Mouse (Mus musculus) embryonic facial prominence, embryonic 14.5 days (tissue): ENCODE results near the gene Dolpp1. TPM values are rescaled to one million over a fixed set of nuclear protein-coding genes. Genes with fewer than 3 reads are reported as not detected.

ENCODE experiments used
- ATAC-seq: fragments of 200-750 bp; cut with Nextera tagmentation; 2 replicates; pipeline ENCODE4 v1.8.0; 2017; ENCODE audit warnings: low read depth, moderate number of reproducible peaks, moderate TSS enrichment
- DNase-seq: peaks from one replicate; pipeline ENCODE4 v3.0.0-alpha.2; 2015; ENCODE audit warnings: low spot score
- H3K27ac ChIP-seq: fragments of 300-500 bp; sonication (generic); replicated peaks from 2 replicates; pipeline ENCODE4 v1.5.1; 2014; ENCODE audit warnings: low read depth, mild to moderate bottlenecking, low read length, moderate library complexity
- H3K27me3 ChIP-seq: fragments of 300-500 bp; sonication (generic); replicated peaks from 2 replicates; pipeline ENCODE4 v1.6.1; 2014; ENCODE audit warnings: low read length; ENCODE audit not compliant: control insufficient read depth, insufficient read depth
- H3K36me3 ChIP-seq: fragments of 300-500 bp; sonication (generic); 2 replicates; pipeline ENCODE4 v1.6.1; 2014; ENCODE audit warnings: low read length, mixed read lengths; ENCODE audit not compliant: control insufficient read depth, insufficient read depth
- H3K4me1 ChIP-seq: fragments of 300-500 bp; sonication (generic); 2 replicates; pipeline ENCODE4 v1.6.1; 2014; ENCODE audit warnings: antibody characterized with exemption, low read length; ENCODE audit not compliant: control insufficient read depth, insufficient read depth
- H3K4me2 ChIP-seq: fragments of 300-500 bp; sonication (generic); 2 replicates; pipeline ENCODE4 v1.6.1; 2014; ENCODE audit warnings: low read depth, mild to moderate bottlenecking, low read length, moderate library complexity, mixed read lengths
- H3K4me3 ChIP-seq: fragments of 300-500 bp; sonication (generic); 2 replicates; pipeline ENCODE4 v1.5.1; 2014; ENCODE audit warnings: low read depth, mild to moderate bottlenecking, low read length
- H3K9ac ChIP-seq: fragments of 300-500 bp; sonication (generic); 2 replicates; pipeline ENCODE4 v1.6.1; 2014; ENCODE audit warnings: low read depth, mild to moderate bottlenecking, low read length, moderate library complexity, mixed read lengths
- H3K9me3 ChIP-seq: fragments of 300-500 bp; sonication (generic); 2 replicates; pipeline ENCODE4 v1.6.1; 2016; ENCODE audit warnings: low read length; ENCODE audit not compliant: control insufficient read depth
- WGBS: fragments of 180-500 bp; shearing (Covaris S2); extraction: QIAGEN DNeasy Blood & Tissue Kit; methylation state at CpG from one replicate; pipeline ENCODE4 v1.1.7; 2014; 5-methylcytosine and 5-hydroxymethylcytosine counted together
- polyA plus RNA-seq: library from polyadenylated mRNA; unstranded; fragments of >200 nt; fragmentation: Nextera tagmentation; extraction: Ambion mirVana; gene quantifications from 2 replicates; pipeline ENCODE4 v1.2.1, GENCODE M21; 2014

Gene Dolpp1
- polyA plus RNA-seq, 1 experiment from 2014 or later: 29.0 TPM

- H3K4me1 ChIP-seq: no peaks in the 10 kb centered on the region
- H3K9me3 ChIP-seq: no peaks in the 10 kb centered on the region
- 0 out of 2 replicates have a peak overlapping the region, but pooled peaks have one; percentile 19 for H3K9ac ChIP-seq
- 0 out of 2 replicates have a peak overlapping the region, but pooled peaks have one; percentile 33 for H3K27ac ChIP-seq
- WGBS: 54% methylated on average over 20 of the region's 20 CpGs
- H3K4me3 ChIP-seq: no peak overlapping the region
- ATAC-seq (no peak), DNase-seq (no peak)
- H3K36me3 ChIP-seq: peaks cover 72% of the 10 kb centered on the region
- H3K4me2 ChIP-seq: no peak overlapping the region
- no peaks in the 10 kb centered on the region for H3K27me3 ChIP-seq
Observed at GRCm38 (mm10) chr2:30399191-30400171, 7.4 kb downstream of the Dolpp1 start.

- Histone ChIP-seq H3K36me3 (peaks cover 80% of the 10 kb centered on the region), H3K27me3 (no peaks in the 10 kb centered on the region)
- DNase-seq: no peak
Observed at GRCm38 (mm10) chr2:30401581-30401980, 9.5 kb downstream of the Dolpp1 start.

GRCm38 (mm10) chr2:30402351-30402826, 10.3 kb downstream of the Dolpp1 start:
- H3K4me2 ChIP-seq: no peak overlapping the region
- DNase-seq (no peak), ATAC-seq (no peak)
- H3K9ac ChIP-seq: no peak overlapping the region
- no peaks in the 10 kb centered on the region for H3K27me3 ChIP-seq
- H3K9me3 ChIP-seq: no peaks in the 10 kb centered on the region
- H3K36me3 ChIP-seq: peaks cover 78% of the 10 kb centered on the region
- H3K4me3 ChIP-seq: no peak overlapping the region
- no peaks in the 10 kb centered on the region for H3K4me1 ChIP-seq
- WGBS: 84% methylated on average over 9 of the region's 9 CpGs
- no peak overlapping the region for H3K27ac ChIP-seq

More at GRCm38 (mm10) chr2:30401581-30401980, 9.5 kb downstream of the Dolpp1 start:
- no peak overlapping the region for H3K4me3 ChIP-seq
- H3K9me3 ChIP-seq: no peaks in the 10 kb centered on the region
- H3K27ac ChIP-seq: no peak overlapping the region
- no peak overlapping the region for H3K9ac ChIP-seq
- no peaks in the 10 kb centered on the region for H3K4me1 ChIP-seq
- no peak for ATAC-seq
- H3K4me2 ChIP-seq: no peak overlapping the region
- 67% methylated on average over 1 of the region's 1 CpGs for WGBS

- no peak overlapping the region for H3K27ac ChIP-seq
- H3K36me3 ChIP-seq: peaks cover 77% of the 10 kb centered on the region
- H3K9me3 ChIP-seq: no peaks in the 10 kb centered on the region
- WGBS: 54% methylated on average over 2 of the region's 2 CpGs
- DNase-seq: no peak
- no peaks in the 10 kb centered on the region for H3K27me3 ChIP-seq
- no peak overlapping the region for H3K4me3 ChIP-seq
- no peaks in the 10 kb centered on the region for H3K4me1 ChIP-seq
- no peak for ATAC-seq
- H3K4me2 ChIP-seq: no peak overlapping the region
- H3K9ac ChIP-seq: no peak overlapping the region
Observed at GRCm38 (mm10) chr2:30402843-30403242, 10.8 kb downstream of the Dolpp1 start.

- Histone ChIP-seq H3K36me3 (peaks cover 80% of the 10 kb centered on the region), H3K27ac (no peak overlapping the region), H3K9me3 (no peaks in the 10 kb centered on the region), H3K9ac (no peak overlapping the region), H3K4me2 (no peak overlapping the region), H3K4me3 (no peak overlapping the region), H3K27me3 (no peaks in the 10 kb centered on the region), H3K4me1 (no peaks in the 10 kb centered on the region)
- ATAC-seq (no peak), DNase-seq (no peak)
- WGBS: 67% methylated on average over 1 of the region's 1 CpGs
Observed at GRCm38 (mm10) chr2:30403870-30404269, 11.8 kb downstream of the Dolpp1 start.

- no peak overlapping the region for H3K9ac ChIP-seq
- no peak for ATAC-seq
- WGBS: 86% methylated on average over 2 of the region's 2 CpGs
- H3K4me2 ChIP-seq: no peak overlapping the region
- H3K9me3 ChIP-seq: no peaks in the 10 kb centered on the region
- H3K27ac ChIP-seq: no peak overlapping the region
- H3K27me3 ChIP-seq: no peaks in the 10 kb centered on the region
- peaks cover 53% of the 10 kb centered on the region for H3K36me3 ChIP-seq
- no peak for DNase-seq
- no peaks in the 10 kb centered on the region for H3K4me1 ChIP-seq
- H3K4me3 ChIP-seq: no peak overlapping the region
Observed at GRCm38 (mm10) chr2:30407221-30407620, 15.2 kb downstream of the Dolpp1 start.

- Histone ChIP-seq H3K4me3 (no peak overlapping the region), H3K4me2 (no peak overlapping the region), H3K27ac (no peak overlapping the region), H3K36me3 (peaks cover 47% of the 10 kb centered on the region), H3K27me3 (no peaks in the 10 kb centered on the region), H3K4me1 (no peaks in the 10 kb centered on the region), H3K9me3 (no peaks in the 10 kb centered on the region), H3K9ac (no peak overlapping the region)
- DNase-seq (no peak), ATAC-seq (no peak)
- WGBS: 95% methylated on average over 10 of the region's 10 CpGs
Observed at GRCm38 (mm10) chr2:30407778-30408177, 15.7 kb downstream of the Dolpp1 start.

GRCm38 (mm10) chr2:30408452-30409100, 16.5 kb downstream of the Dolpp1 start:
- WGBS: 76% methylated on average over 8 of the region's 8 CpGs
- H3K4me3 ChIP-seq: no peak overlapping the region
- no peak overlapping the region for H3K27ac ChIP-seq
- no peaks in the 10 kb centered on the region for H3K27me3 ChIP-seq
- H3K9me3 ChIP-seq: no peaks in the 10 kb centered on the region
- ATAC-seq: no peak
- no peaks in the 10 kb centered on the region for H3K4me1 ChIP-seq
- H3K9ac ChIP-seq: no peak overlapping the region; the same call in 1 of the 2 replicates
- DNase-seq: no peak
- no peak overlapping the region for H3K4me2 ChIP-seq
- H3K36me3 ChIP-seq: peaks cover 45% of the 10 kb centered on the region
